Mouse (Mus musculus) forebrain, embryonic 14.5 days (tissue): ENCODE results near the gene Zfp697. TPM values are rescaled to one million over a fixed set of nuclear protein-coding genes. Genes with fewer than 3 reads are reported as not detected.

Source experiments
- ATAC-seq: fragments of 200-750 bp; cut with Nextera tagmentation; 2 replicates; pipeline ENCODE4 v1.8.0; 2017; ENCODE audit warnings: mild to moderate bottlenecking, moderate library complexity
- DNase-seq: peaks from one replicate; pipeline ENCODE4 v3.0.0-alpha.2; 2015; ENCODE audit warnings: low spot score
- H3K27ac ChIP-seq: fragments of 300-500 bp; sonication (generic); 2 replicates; pipeline ENCODE4 v1.5.1; 2014; ENCODE audit warnings: low read depth, mild to moderate bottlenecking, control low read depth, low read length, moderate library complexity
- H3K27me3 ChIP-seq: fragments of 300-500 bp; sonication (generic); replicated peaks from 2 replicates; pipeline ENCODE4 v1.6.1; 2014; ENCODE audit warnings: low read length, control low read depth, mixed read lengths; ENCODE audit not compliant: control insufficient read depth, insufficient read depth
- H3K36me3 ChIP-seq: fragments of 300-500 bp; sonication (generic); 2 replicates; pipeline ENCODE4 v1.6.1; 2014; ENCODE audit warnings: low read length, control low read depth; ENCODE audit not compliant: control insufficient read depth, insufficient read depth
- H3K4me1 ChIP-seq: fragments of 300-500 bp; sonication (generic); 2 replicates; pipeline ENCODE4 v1.6.1; 2014; ENCODE audit warnings: antibody characterized with exemption, low read length, control low read depth; ENCODE audit not compliant: control insufficient read depth, insufficient read depth
- H3K4me2 ChIP-seq: fragments of 300-500 bp; sonication (generic); 2 replicates; pipeline ENCODE4 v1.6.1; 2014; ENCODE audit warnings: mild to moderate bottlenecking, control low read depth, low read length
- H3K4me3 ChIP-seq: fragments of 300-500 bp; sonication (generic); 2 replicates; pipeline ENCODE4 v1.5.1; 2014; ENCODE audit warnings: low read depth, low read length, control low read depth
- H3K9ac ChIP-seq: fragments of 300-500 bp; sonication (generic); 2 replicates; pipeline ENCODE4 v1.6.1; 2014; ENCODE audit warnings: mild to moderate bottlenecking, low read length, control low read depth, moderate library complexity
- H3K9me3 ChIP-seq: fragments of 300-500 bp; sonication (generic); replicated peaks from 2 replicates; pipeline ENCODE4 v1.6.1; 2016; ENCODE audit warnings: low read length, control low read depth, mixed read lengths; ENCODE audit not compliant: control insufficient read depth
- WGBS: fragments of 180-500 bp; shearing (Covaris S2); extraction: QIAGEN DNeasy Blood & Tissue Kit; methylation state at CpG from one replicate; pipeline ENCODE4 v1.1.7; 2014; 5-methylcytosine and 5-hydroxymethylcytosine counted together
- polyA plus RNA-seq: library from polyadenylated mRNA; unstranded; fragments of >200 nt; fragmentation: Nextera tagmentation; extraction: Ambion mirVana; gene quantifications from 2 replicates; pipeline ENCODE4 v1.2.1, GENCODE M21; 2014

Gene Zfp697
- polyA plus RNA-seq, 1 experiment from 2014 or later: 16.0 TPM

DNA sequence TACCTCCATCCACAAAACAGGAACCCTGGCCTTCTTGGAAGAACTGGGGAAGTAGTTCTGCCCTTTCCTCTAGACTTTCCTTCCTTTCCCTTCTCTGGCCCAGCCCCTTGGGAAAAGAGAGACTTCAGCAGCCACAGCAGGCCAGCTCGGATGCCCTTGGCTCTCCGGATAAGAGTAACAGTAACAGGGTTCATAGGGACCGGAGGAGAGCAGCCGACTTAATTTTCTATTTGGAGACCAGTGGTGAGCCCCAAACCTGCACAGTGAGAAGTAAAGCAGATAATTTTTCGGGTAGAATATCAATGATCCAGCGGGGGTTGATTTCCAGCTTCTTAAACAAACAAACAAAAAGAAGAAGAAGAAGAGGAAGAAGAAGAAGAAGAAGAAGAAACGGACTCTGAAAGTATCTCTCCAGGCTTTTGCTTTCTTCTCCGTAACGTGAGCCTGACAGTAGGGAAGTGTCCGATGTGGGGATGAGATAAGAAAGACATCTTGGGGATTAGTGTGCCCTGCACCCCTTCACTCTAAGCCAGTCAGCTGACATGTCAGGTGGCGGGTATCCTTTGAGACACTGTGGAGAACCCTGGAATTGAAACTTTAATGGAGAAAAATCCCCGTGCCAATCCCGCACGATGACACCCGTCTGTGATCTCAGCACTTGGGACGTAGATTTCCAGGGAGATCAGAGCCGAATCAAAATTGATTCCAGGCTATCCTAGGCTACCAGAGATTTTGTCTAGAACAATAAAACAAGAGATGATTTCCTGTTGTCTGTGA is 41.3 kb upstream of the Zfp697 start:
- no peak for ATAC-seq
- WGBS: 85% methylated on average over 17 of the region's 17 CpGs
- no peak overlapping the region for H3K27ac ChIP-seq
- DNase-seq: no peak
- H3K27me3 ChIP-seq: no peaks in the 10 kb centered on the region
- no peak overlapping the region for H3K9ac ChIP-seq
- no peak overlapping the region for H3K4me2 ChIP-seq
- H3K36me3 ChIP-seq: no peaks in the 10 kb centered on the region
- no peaks in the 10 kb centered on the region for H3K9me3 ChIP-seq
- peaks cover 15% of the 10 kb centered on the region; the same call in 1 of the 2 replicates for H3K4me1 ChIP-seq
- H3K4me3 ChIP-seq: no peak overlapping the region

DNA sequence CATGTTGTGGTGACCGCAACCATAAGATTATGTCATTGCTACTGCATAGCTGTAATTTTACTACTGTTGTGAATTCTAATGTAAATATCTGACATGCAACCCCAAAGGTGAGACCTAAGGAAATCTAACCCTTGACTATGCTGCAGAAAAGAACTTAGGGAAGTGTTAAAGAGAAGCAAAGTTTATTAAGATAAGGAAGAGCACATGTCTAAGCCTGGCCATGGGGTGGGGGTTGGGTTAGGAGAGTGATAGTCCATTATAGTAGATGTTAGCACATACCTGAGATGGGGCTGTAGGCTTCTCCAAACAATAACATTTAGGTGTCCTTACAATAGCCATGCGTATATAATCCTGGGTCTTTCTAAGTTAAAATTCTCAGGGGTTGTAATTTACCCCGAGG is 39.0 kb upstream of the Zfp697 start:
- DNase-seq (no peak), ATAC-seq (no peak)
- Histone ChIP-seq H3K4me1 (0 out of 2 replicates have a peak, but pooled peaks cover 3% of the 10 kb centered on the region), H3K27me3 (no peaks in the 10 kb centered on the region), H3K9me3 (no peaks in the 10 kb centered on the region), H3K9ac (no peak overlapping the region), H3K4me2 (no peak overlapping the region), H3K27ac (no peak overlapping the region), H3K4me3 (no peak overlapping the region), H3K36me3 (no peaks in the 10 kb centered on the region)
- 88% methylated on average over 3 of the region's 3 CpGs for WGBS

DNA sequence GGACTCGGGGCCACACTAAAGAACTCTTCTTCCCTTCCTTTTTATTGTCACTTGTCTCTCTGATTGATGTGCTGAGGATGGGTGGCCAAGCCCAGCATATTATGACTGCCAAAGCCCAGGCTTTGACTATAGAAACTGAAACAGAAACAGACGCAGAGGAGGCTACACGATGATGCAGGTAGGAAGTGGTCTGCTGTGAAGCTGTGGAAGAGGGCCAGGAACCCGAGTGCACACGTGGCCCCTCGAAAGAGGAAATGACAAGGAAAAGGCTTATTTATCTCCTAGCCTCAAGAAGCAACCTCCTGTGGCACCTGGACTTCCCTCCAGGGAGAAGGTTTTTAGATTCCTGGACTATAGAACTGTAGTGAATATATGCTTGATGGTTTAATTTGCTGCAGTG is 34.2 kb upstream of the Zfp697 start:
- no peak overlapping the region for H3K4me2 ChIP-seq
- 84% methylated on average over 6 of the region's 6 CpGs for WGBS

DNA sequence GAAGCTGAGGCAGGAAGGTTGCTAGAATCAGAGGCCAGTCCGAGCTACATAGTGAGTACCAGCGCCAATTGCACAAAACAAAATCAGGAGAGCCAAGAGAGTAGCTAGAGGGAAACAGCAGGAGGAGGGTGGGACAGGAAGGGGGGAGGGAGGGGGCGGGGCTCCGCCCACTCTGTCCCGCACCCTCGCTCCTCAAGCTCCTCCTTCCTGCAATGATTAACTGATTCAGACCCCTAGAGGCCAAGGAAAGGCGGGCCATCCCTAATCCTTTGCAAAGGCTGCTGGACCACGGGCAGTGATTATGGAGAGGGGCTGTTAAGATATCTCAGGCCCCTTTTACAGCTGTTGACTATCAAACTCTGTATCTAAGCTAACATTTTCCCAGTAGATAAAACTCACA is 33.6 kb upstream of the Zfp697 start:
- no peak overlapping the region for H3K4me3 ChIP-seq
- H3K36me3 ChIP-seq: no peaks in the 10 kb centered on the region
- 10% methylated on average over 8 of the region's 8 CpGs for WGBS
- peak; percentile 23 for DNase-seq
- H3K4me1 ChIP-seq: no peaks in the 10 kb centered on the region
- H3K27ac ChIP-seq: no peak overlapping the region
- no peaks in the 10 kb centered on the region for H3K27me3 ChIP-seq
- ATAC-seq: peak; percentile 46
- no peak overlapping the region for H3K4me2 ChIP-seq
- no peak overlapping the region for H3K9ac ChIP-seq
- no peaks in the 10 kb centered on the region for H3K9me3 ChIP-seq

More for the DNA sequence above, 34.2 kb upstream of the Zfp697 start:
- no peaks in the 10 kb centered on the region for H3K36me3 ChIP-seq
- ATAC-seq (no peak), DNase-seq (no peak)
- no peaks in the 10 kb centered on the region for H3K27me3 ChIP-seq
- no peak overlapping the region for H3K4me3 ChIP-seq
- no peak overlapping the region for H3K9ac ChIP-seq
- no peaks in the 10 kb centered on the region for H3K4me1 ChIP-seq
- H3K9me3 ChIP-seq: no peaks in the 10 kb centered on the region
- H3K27ac ChIP-seq: no peak overlapping the region

DNA sequence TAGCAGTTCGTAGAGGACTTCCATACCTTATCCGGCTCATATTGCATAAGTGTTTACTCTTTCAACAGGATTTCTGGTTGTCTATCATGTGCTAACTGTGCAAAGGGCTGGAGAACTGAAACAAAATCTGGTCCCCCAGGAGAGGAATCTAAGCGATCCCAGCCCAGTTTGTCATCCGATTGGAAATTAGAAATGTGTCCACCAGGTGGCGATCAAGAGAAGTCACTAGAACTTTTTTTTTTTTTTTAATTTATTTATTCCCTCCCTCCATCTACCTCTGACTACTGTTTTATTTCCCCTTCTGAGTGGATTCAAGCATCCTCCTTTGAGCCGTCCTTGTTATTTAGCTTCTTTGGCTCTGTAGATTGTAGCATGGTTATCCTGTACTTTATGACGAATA is 28.4 kb upstream of the Zfp697 start:
- Histone ChIP-seq H3K9me3 (no peaks in the 10 kb centered on the region), H3K4me1 (no peaks in the 10 kb centered on the region), H3K9ac (no peak overlapping the region), H3K27ac (no peak overlapping the region), H3K4me3 (no peak overlapping the region), H3K36me3 (no peaks in the 10 kb centered on the region), H3K4me2 (no peak overlapping the region), H3K27me3 (no peaks in the 10 kb centered on the region)
- 34% methylated on average over 7 of the region's 7 CpGs for WGBS
- ATAC-seq (no peak), DNase-seq (peak; percentile 86)

DNA sequence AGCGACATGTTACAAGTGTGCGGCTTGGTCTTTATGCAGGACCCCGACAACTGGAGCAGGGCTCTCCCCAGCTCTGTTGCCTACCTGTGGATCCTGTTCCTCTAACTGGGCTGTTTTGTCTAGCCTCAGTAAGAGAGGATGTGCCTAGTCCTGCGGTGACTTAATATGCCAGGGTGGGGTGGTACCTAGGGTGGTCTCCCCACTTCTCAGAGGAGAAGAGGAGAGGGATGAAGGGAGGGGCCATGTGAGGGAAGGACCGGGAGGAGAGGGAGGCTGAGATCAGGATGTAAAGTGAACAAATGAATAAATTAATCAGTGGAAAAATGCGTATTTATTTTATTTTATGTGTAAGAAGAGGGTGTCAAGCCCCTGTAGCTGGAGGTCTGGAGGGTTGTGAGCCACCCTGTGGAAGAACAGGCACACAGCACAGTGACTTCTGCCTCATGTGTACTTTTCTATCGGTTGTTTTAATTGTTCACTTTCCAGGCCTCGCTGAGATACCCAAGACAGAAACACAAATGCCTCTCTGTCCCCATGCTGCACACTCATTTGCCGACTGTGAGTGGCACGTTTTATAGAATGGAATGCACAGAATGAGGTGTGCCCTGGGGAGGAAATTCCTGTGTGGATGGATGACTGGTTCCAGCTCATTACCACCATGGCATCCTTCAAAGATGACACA is 26.8 kb upstream of the Zfp697 start:
- H3K4me1 ChIP-seq: no peaks in the 10 kb centered on the region
- H3K9me3 ChIP-seq: no peaks in the 10 kb centered on the region
- no peak overlapping the region for H3K4me2 ChIP-seq
- no peak overlapping the region for H3K4me3 ChIP-seq
- no peak overlapping the region for H3K27ac ChIP-seq
- no peaks in the 10 kb centered on the region for H3K27me3 ChIP-seq
- WGBS: 58% methylated on average over 10 of the region's 10 CpGs
- no peak overlapping the region for H3K9ac ChIP-seq
- DNase-seq: no peak
- ATAC-seq: no peak; the same call in 1 of the 2 replicates
- no peaks in the 10 kb centered on the region for H3K36me3 ChIP-seq

DNA sequence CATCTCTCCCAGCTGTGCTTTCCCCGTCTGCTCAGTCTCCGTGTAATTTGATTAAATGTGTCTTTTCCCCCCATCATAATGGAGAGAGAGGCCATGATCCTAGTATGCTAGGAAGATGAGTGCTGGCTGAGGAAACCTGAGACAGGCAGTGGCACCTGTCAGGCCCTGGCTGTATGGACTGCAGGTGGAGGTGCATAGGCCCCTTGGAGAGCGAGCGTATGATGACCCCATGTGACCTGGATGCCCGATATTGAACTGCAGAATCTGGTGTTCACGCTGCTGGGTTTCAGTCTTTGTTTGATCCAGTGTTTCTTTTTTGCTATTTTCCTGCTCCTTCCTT is 26.3 kb upstream of the Zfp697 start:
- Histone ChIP-seq H3K27ac (no peak overlapping the region), H3K4me3 (no peak overlapping the region), H3K36me3 (no peaks in the 10 kb centered on the region), H3K27me3 (no peaks in the 10 kb centered on the region), H3K4me2 (no peak overlapping the region), H3K9ac (no peak overlapping the region), H3K4me1 (no peaks in the 10 kb centered on the region), H3K9me3 (no peaks in the 10 kb centered on the region)
- no peak for ATAC-seq
- WGBS: 72% methylated on average over 6 of the region's 6 CpGs
- DNase-seq: no peak

DNA sequence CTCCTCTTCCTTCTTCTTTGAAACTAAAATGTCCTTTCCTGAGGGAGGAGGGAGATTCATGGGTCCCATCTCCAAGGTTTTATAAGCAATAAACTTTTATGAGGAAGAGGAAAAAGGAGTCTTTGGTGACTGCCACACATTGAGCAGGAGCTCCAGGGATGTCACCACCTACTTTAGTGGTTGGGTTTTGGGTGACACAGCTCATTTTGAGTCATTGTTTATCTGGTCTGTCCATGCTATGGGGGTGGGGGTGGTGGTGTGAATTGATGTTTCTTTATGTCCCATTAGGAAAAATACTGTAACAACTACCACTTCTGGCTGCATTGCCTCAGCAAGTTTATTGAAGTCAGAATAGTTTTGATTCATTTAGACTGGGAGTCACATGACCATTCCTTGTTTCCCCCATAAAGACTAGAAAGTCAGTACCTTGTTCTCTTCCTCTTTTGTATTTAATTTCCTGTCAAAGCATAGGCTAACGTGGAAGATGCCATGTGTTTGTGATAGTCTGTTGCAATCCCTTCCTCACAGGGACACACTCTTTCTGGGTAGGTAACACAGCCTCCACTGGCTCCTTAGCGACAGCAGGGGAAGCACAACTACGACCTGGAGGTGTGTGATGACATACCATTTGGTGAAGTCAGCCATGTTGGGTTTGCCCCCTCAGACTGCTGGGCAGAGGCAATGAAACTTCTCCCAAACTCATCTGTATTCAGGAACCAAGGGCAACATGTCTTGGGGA is 25.5 kb upstream of the Zfp697 start:
- H3K4me1 ChIP-seq: no peaks in the 10 kb centered on the region
- DNase-seq (no peak), ATAC-seq (no peak)
- H3K4me2 ChIP-seq: no peak overlapping the region
- H3K9ac ChIP-seq: no peak overlapping the region
- no peaks in the 10 kb centered on the region for H3K9me3 ChIP-seq
- no peak overlapping the region for H3K27ac ChIP-seq
- WGBS: 65% methylated on average over 3 of the region's 3 CpGs
- H3K36me3 ChIP-seq: no peaks in the 10 kb centered on the region
- no peak overlapping the region for H3K4me3 ChIP-seq
- no peaks in the 10 kb centered on the region for H3K27me3 ChIP-seq

DNA sequence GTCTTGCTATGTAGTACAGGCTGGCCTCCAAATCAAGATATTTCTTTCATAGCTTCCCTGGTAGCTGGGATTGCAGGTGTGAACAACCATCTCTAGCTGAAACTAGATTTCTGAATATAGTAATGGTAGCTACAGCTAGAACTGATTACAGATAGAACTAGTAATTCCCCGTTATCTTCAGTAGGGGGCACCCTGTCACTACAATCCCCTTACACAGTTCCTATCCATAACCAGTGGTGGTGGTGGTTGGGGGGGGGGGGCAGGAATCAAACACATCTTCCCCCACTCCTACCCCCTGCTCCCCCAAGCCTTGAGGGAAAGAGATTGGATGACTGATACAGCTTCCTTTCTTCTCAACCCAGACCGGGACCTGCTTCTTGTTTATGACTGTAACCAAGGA is 19.5 kb upstream of the Zfp697 start:
- no peaks in the 10 kb centered on the region for H3K9me3 ChIP-seq
- no peak overlapping the region for H3K4me2 ChIP-seq
- H3K27ac ChIP-seq: no peak overlapping the region
- ATAC-seq (no peak), DNase-seq (peak; percentile 46)
- H3K36me3 ChIP-seq: no peaks in the 10 kb centered on the region
- no peak overlapping the region for H3K9ac ChIP-seq
- H3K4me1 ChIP-seq: no peaks in the 10 kb centered on the region
- no peak overlapping the region for H3K4me3 ChIP-seq
- H3K27me3 ChIP-seq: no peaks in the 10 kb centered on the region
- 38% methylated on average over 2 of the region's 2 CpGs for WGBS
